Mouse (Mus musculus): Measurements from ENCODE around the gene Trip4. TPM values are rescaled to one million over a fixed set of nuclear protein-coding genes. Genes with fewer than 3 reads are reported as not detected.

Gene Trip4
- total RNA-seq, 1 experiment, result 18.6 TPM

DNA sequence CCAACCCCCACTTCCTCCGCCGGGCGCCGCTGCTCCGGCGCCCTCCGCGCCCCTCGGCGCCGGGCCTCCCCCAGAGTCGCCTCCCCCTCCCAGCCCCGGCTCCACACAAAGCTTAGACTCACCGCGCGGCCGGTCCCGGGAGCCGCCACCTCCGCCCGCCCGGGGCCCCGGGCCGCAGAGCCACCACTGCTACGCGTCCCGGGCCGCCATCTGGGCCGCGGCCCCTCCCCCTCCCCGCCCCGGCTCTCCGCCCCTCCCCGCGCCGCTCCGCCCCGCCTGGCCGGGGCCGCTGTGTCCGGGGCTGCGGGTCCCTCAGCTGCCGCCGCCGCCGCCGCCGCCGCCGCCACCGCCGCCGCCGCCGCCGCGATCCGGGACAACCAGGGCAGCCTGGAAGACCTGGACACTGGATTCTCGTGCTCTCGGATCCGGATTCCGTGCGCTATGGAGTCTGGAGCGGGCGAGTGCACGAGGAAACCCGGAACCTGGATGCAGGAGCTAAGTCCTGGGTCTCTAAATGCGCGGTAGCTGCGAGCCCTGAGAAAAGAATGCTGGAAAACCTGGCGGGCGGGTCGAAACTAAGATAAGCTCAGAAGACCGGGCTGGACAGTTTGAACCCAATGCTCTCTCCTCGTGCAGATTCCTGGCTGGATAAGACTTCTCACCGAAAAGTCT lies 81.1 kb downstream of the Trip4 start, which contains the start of gene Zfp609:
TSS of gene Zfp609 (minus strand) at position 221 of the 672 bp plus-strand sequence.
- peak; percentile 83 for TF ChIP-seq HCFC1 (IDR thresholded peaks at IDR 0.05; ENCODE audit: borderline replicate concordance, insufficient read depth, low read length)
- TF ChIP-seq MAFK (IDR thresholded peaks at IDR 0.05; ENCODE audit: insufficient read depth, low read depth, low read length), result no peak
- TF ChIP-seq CHD2 (IDR thresholded peaks at IDR 0.05; ENCODE audit: low read depth, low read length), result peak; percentile 67; the same call in 1 of the 2 replicates
- H3K9me3 ChIP-seq (ENCODE audit: control insufficient read depth, insufficient read depth, low read depth, low read length), result no peaks in the 10 kb centered on the region
- peak; percentile 91 for DNase-seq (ENCODE audit: low read depth, low spot score)
- H3K36me3 ChIP-seq (ENCODE audit: control insufficient read depth, insufficient read depth, low read length, poor library complexity, severe bottlenecking), result no peaks in the 10 kb centered on the region
- H3K9ac ChIP-seq (ENCODE audit: insufficient read depth, low read depth, low read length, poor library complexity, severe bottlenecking), result peak within 1 kb of the TSS; percentile 81
- peak within 1 kb of the TSS; percentile 94 to 95 for H3K4me3 ChIP-seq (ENCODE audit: insufficient read depth in 1 of 2, low read depth in 1 of 2, low read length in 2 of 2, poor library complexity in 1 of 2, severe bottlenecking in 1 of 2)
- H3K27ac ChIP-seq (ENCODE audit: insufficient read depth, low read depth, low read length, poor library complexity, severe bottlenecking), result peak within 1 kb of the TSS; percentile 98
- H3K4me1 ChIP-seq (ENCODE audit: control insufficient read depth in 2 of 2, insufficient read depth in 2 of 2, low read length in 2 of 2, poor library complexity in 1 of 2), result peaks cover 9% of the 10 kb centered on the region in 2 experiments
- in situ Hi-C loops (cut with MboI; ENCODE audit: low sequenced_read_pairs in 2 of 2, unreplicated experiment in 2 of 2), result no loop called here

DNA sequence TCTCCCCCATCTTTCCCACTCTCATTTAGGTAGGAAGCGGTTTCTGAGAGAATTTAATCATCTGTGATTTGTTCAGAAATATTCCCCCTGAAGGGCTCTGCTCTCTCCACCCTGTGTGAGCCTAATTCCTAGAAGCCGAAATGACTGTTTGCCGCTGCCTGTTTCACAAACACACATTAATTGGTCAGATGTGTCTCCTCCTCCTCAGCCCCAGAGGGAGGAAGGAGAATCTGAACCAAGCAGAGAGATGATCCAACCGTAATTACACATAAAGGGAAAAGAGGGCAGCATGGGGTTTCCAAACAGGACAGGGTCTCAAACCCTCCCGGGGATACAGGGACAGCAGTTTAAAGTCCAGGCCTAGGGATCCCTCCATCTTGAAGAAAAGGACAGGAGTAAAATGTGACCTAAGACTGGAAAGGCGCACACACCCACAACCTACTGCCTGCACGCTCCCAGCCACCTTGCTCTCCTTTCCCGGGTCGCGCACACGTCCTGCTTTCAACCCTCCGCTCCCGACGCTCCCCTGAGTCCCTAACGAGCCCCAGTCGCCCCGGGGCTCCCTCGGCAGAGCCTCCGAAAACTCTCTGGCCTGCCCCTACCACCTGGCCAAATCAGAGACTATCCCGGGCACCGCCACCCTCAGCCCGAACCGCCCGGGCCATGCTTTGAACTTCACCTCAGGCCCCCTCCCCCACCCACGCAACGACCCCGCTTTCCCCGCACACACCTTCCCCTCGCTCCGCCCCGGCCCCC lies 81.8 kb downstream of the Trip4 start:
- peak overlapping the region; percentile 94 to 95 for H3K4me3 ChIP-seq (ENCODE audit: insufficient read depth in 1 of 2, low read depth in 1 of 2, low read length in 2 of 2, poor library complexity in 1 of 2, severe bottlenecking in 1 of 2)
- H3K4me1 ChIP-seq (ENCODE audit: control insufficient read depth in 2 of 2, insufficient read depth in 2 of 2, low read length in 2 of 2, poor library complexity in 1 of 2), result peaks cover 9% of the 10 kb centered on the region in 2 experiments
- H3K9ac ChIP-seq (ENCODE audit: insufficient read depth, low read depth, low read length, poor library complexity, severe bottlenecking), result peak overlapping the region; percentile 81
- no peaks in the 10 kb centered on the region for H3K9me3 ChIP-seq (ENCODE audit: control insufficient read depth, insufficient read depth, low read depth, low read length)
- TF ChIP-seq ZNF384 (IDR thresholded peaks at IDR 0.05; ENCODE audit: low read depth, low read length) (no peak), HCFC1 (IDR thresholded peaks at IDR 0.05; ENCODE audit: borderline replicate concordance, insufficient read depth, low read length) (no peak), CHD2 (IDR thresholded peaks at IDR 0.05; ENCODE audit: low read depth, low read length) (no peak), ZC3H11A (IDR thresholded peaks at IDR 0.05; ENCODE audit: borderline replicate concordance, low read depth, low read length) (no peak), MAFK (IDR thresholded peaks at IDR 0.05; ENCODE audit: insufficient read depth, low read depth, low read length) (no peak)
- in situ Hi-C loops (cut with MboI; ENCODE audit: low sequenced_read_pairs in 2 of 2, unreplicated experiment in 2 of 2), result no loop called here
- no peaks in the 10 kb centered on the region for H3K36me3 ChIP-seq (ENCODE audit: control insufficient read depth, insufficient read depth, low read length, poor library complexity, severe bottlenecking)
- peak overlapping the region; percentile 98 for H3K27ac ChIP-seq (ENCODE audit: insufficient read depth, low read depth, low read length, poor library complexity, severe bottlenecking)
- DNase-seq (ENCODE audit: low read depth, low spot score), result peak; percentile 38

DNA sequence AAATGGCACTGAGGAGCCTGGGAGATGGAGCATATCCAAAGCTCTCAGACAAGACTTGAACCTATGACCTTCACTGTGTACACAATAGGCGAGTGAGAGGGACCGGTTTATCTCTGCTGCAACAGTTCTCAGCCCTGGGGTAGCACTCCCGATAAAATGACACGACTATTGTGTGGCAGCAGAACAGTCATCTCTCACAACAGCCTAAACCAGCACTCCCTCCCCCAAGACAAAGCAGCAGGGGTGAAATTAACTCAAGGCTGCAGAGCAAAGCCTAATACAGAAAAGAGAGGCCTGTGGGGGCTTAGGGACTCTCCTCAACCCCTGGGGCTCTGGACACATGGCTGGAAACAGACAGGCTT lies 82.4 kb downstream of the Trip4 start:
- Histone ChIP-seq H3K9me3 (ENCODE audit: control insufficient read depth, insufficient read depth, low read depth, low read length) (no peaks in the 10 kb centered on the region), H3K4me1 (ENCODE audit: control insufficient read depth in 2 of 2, insufficient read depth in 2 of 2, low read length in 2 of 2, poor library complexity in 1 of 2) (peaks cover 9% of the 10 kb centered on the region in 2 experiments), H3K36me3 (ENCODE audit: control insufficient read depth, insufficient read depth, low read length, poor library complexity, severe bottlenecking) (no peaks in the 10 kb centered on the region), H3K27ac (ENCODE audit: insufficient read depth, low read depth, low read length, poor library complexity, severe bottlenecking) (peak overlapping the region; percentile 68; the same call in 1 of the 2 replicates), H3K4me3 (ENCODE audit: insufficient read depth in 1 of 2, low read depth in 1 of 2, low read length in 2 of 2, poor library complexity in 1 of 2, severe bottlenecking in 1 of 2) (peak overlapping the region; percentile 94 to 95), H3K9ac (ENCODE audit: insufficient read depth, low read depth, low read length, poor library complexity, severe bottlenecking) (peak overlapping the region; percentile 81)
- no peak for DNase-seq (ENCODE audit: low read depth, low spot score)
- no peak for TF ChIP-seq CHD2 (IDR thresholded peaks at IDR 0.05; ENCODE audit: low read depth, low read length)
- TF ChIP-seq ZNF384 (IDR thresholded peaks at IDR 0.05; ENCODE audit: low read depth, low read length), result no peak
- TF ChIP-seq HCFC1 (IDR thresholded peaks at IDR 0.05; ENCODE audit: borderline replicate concordance, insufficient read depth, low read length), result no peak
- no peak for TF ChIP-seq MAFK (IDR thresholded peaks at IDR 0.05; ENCODE audit: insufficient read depth, low read depth, low read length)
- TF ChIP-seq ZC3H11A (IDR thresholded peaks at IDR 0.05; ENCODE audit: borderline replicate concordance, low read depth, low read length), result no peak
- in situ Hi-C loops (cut with MboI; ENCODE audit: low sequenced_read_pairs in 2 of 2, unreplicated experiment in 2 of 2), result no loop called here

DNA sequence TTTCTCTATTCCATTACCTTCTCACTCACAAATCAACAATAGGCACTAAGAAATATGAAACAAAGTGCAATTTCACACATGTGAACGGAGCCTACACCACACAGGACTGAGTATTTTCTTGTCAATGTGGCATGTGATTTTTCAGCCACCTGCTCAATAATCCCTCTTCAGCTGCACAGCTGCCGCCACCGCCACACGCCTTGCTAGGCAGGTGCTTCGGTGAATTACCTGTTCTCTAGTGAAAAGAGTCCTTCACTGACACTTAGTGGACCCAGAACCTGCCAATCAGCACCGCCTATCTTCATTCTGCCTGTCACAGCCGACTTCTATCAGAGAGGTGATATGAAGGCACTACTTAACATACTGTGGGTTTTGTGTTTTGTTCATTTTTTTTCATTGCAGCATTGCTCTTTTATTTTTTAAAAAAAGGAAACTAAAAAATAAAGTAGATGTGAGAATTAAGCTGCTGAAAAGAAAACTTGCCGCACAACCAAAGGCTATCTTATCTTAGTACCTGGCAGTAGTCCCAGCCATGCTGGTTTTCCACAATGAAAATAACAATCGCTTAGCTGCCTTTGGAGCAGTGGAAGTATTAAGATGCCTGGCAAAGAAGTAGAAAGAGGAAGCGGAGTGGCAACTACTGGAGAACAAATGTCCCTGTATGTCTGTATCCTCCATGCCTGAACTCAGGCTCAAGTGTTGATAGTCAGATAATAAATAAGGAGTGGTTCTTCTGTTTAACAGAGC lies 84.7 kb downstream of the Trip4 start:
- Histone ChIP-seq H3K9me3 (ENCODE audit: control insufficient read depth, insufficient read depth, low read depth, low read length) (no peaks in the 10 kb centered on the region), H3K9ac (ENCODE audit: insufficient read depth, low read depth, low read length, poor library complexity, severe bottlenecking) (no peak overlapping the region), H3K27ac (ENCODE audit: insufficient read depth, low read depth, low read length, poor library complexity, severe bottlenecking) (no peak overlapping the region), H3K4me1 (ENCODE audit: control insufficient read depth in 2 of 2, insufficient read depth in 2 of 2, low read length in 2 of 2, poor library complexity in 1 of 2) (peaks cover 4 to 7% of the 10 kb centered on the region in 2 experiments), H3K4me3 (ENCODE audit: insufficient read depth in 1 of 2, low read depth in 1 of 2, low read length in 2 of 2, poor library complexity in 1 of 2, severe bottlenecking in 1 of 2) (no peak overlapping the region), H3K36me3 (ENCODE audit: control insufficient read depth, insufficient read depth, low read length, poor library complexity, severe bottlenecking) (no peaks in the 10 kb centered on the region)
- no peak for DNase-seq (ENCODE audit: low read depth, low spot score)
- in situ Hi-C loops (cut with MboI; ENCODE audit: low sequenced_read_pairs in 2 of 2, unreplicated experiment in 2 of 2), result no loop called here
- TF ChIP-seq CHD2 (IDR thresholded peaks at IDR 0.05; ENCODE audit: low read depth, low read length) (no peak), MAFK (IDR thresholded peaks at IDR 0.05; ENCODE audit: insufficient read depth, low read depth, low read length) (no peak), ZNF384 (IDR thresholded peaks at IDR 0.05; ENCODE audit: low read depth, low read length) (no peak), ZC3H11A (IDR thresholded peaks at IDR 0.05; ENCODE audit: borderline replicate concordance, low read depth, low read length) (no peak), HCFC1 (IDR thresholded peaks at IDR 0.05; ENCODE audit: borderline replicate concordance, insufficient read depth, low read length) (no peak)

All from ES-E14 (cell line).